Mouse (Mus musculus) neural tube, embryonic 14.5 days (tissue): ENCODE results near the gene Cryba2. TPM values are rescaled to one million over a fixed set of nuclear protein-coding genes. Genes with fewer than 3 reads are reported as not detected.

ENCODE experiments used
- ATAC-seq: fragments of 200-750 bp; cut with Nextera tagmentation; 2 replicates; pipeline ENCODE4 v1.8.0; 2017; ENCODE audit warnings: low read depth, mild to moderate bottlenecking, moderate TSS enrichment, moderate library complexity
- H3K27ac ChIP-seq: fragments of 300-500 bp; sonication (generic); 2 replicates; pipeline ENCODE4 v1.5.1; 2014; ENCODE audit warnings: low read depth, mild to moderate bottlenecking, control low read depth, low read length, moderate library complexity, mixed read lengths
- H3K27me3 ChIP-seq: fragments of 300-500 bp; sonication (generic); 2 replicates; pipeline ENCODE4 v1.6.1; 2014; ENCODE audit warnings: low read length; ENCODE audit not compliant: control insufficient read depth, insufficient read depth
- H3K36me3 ChIP-seq: fragments of 300-500 bp; sonication (generic); 2 replicates; pipeline ENCODE4 v1.6.1; 2014; ENCODE audit warnings: low read length, mixed read lengths; ENCODE audit not compliant: control insufficient read depth, insufficient read depth
- H3K4me1 ChIP-seq: fragments of 300-500 bp; sonication (generic); 2 replicates; pipeline ENCODE4 v1.6.1; 2014; ENCODE audit warnings: low read length; ENCODE audit not compliant: control insufficient read depth, insufficient read depth
- H3K4me2 ChIP-seq: fragments of 300-500 bp; sonication (generic); 2 replicates; pipeline ENCODE4 v1.6.1; 2014; ENCODE audit warnings: mild to moderate bottlenecking, low read depth, low read length, control low read depth
- H3K4me3 ChIP-seq: fragments of 300-500 bp; sonication (generic); 2 replicates; pipeline ENCODE4 v1.5.1; 2014; ENCODE audit warnings: low read depth, low read length, control low read depth, mixed read lengths
- H3K9ac ChIP-seq: fragments of 300-500 bp; sonication (generic); replicated peaks from 2 replicates; pipeline ENCODE4 v1.6.1; 2014; ENCODE audit warnings: low read depth, mild to moderate bottlenecking, control low read depth, low read length, mixed read lengths
- H3K9me3 ChIP-seq: fragments of 300-500 bp; sonication (generic); 2 replicates; pipeline ENCODE4 v1.6.1; 2016; ENCODE audit warnings: low read length; ENCODE audit not compliant: control insufficient read depth
- WGBS: fragments of 180-500 bp; shearing (Covaris S2); extraction: QIAGEN DNeasy Blood & Tissue Kit; methylation state at CpG from one replicate; pipeline ENCODE4 v1.1.7; 2014; 5-methylcytosine and 5-hydroxymethylcytosine counted together
- polyA plus RNA-seq: library from polyadenylated mRNA; unstranded; fragments of >200 nt; fragmentation: Nextera tagmentation; extraction: Ambion mirVana; gene quantifications from 2 replicates; pipeline ENCODE4 v1.2.1, GENCODE M21; 2014

Gene Cryba2
- polyA plus RNA-seq, 1 experiment from 2014 or later, result 1.7 TPM

GRCm38 (mm10) chr1:74915706-74916105 lies 22.8 kb upstream of the Cryba2 start:
- Histone ChIP-seq H3K4me3 (no peak overlapping the region), H3K4me2 (no peak overlapping the region), H3K27ac (no peak overlapping the region), H3K9ac (no peak overlapping the region), H3K27me3 (no peaks in the 10 kb centered on the region), H3K9me3 (no peaks in the 10 kb centered on the region), H3K4me1 (no peaks in the 10 kb centered on the region), H3K36me3 (no peaks in the 10 kb centered on the region)
- no peak for ATAC-seq
- WGBS, result 26% methylated on average over 13 of the region's 13 CpGs

GRCm38 (mm10) chr1:74902191-74902590 lies 9.2 kb upstream of the Cryba2 start:
- Histone ChIP-seq H3K4me1 (0 out of 2 replicates have a peak, but pooled peaks cover 6% of the 10 kb centered on the region), H3K27me3 (peaks cover 33% of the 10 kb centered on the region), H3K4me3 (no peak overlapping the region), H3K9me3 (no peaks in the 10 kb centered on the region), H3K36me3 (no peaks in the 10 kb centered on the region), H3K9ac (no peak overlapping the region), H3K4me2 (no peak overlapping the region), H3K27ac (no peak overlapping the region)
- 16% methylated on average over 6 of the region's 6 CpGs for WGBS
- no peak for ATAC-seq

- Histone ChIP-seq H3K4me1 (0 out of 2 replicates have a peak, but pooled peaks cover 6% of the 10 kb centered on the region), H3K9ac (no peak overlapping the region), H3K4me2 (no peak overlapping the region), H3K27me3 (peaks cover 36% of the 10 kb centered on the region), H3K4me3 (no peak overlapping the region), H3K36me3 (no peaks in the 10 kb centered on the region), H3K9me3 (no peaks in the 10 kb centered on the region), H3K27ac (no peak overlapping the region)
- 5% methylated on average over 3 of the region's 3 CpGs for WGBS
- ATAC-seq, result no peak
Observed at GRCm38 (mm10) chr1:74901686-74902085, 8.7 kb upstream of the Cryba2 start.

GRCm38 (mm10) chr1:74900341-74901285 lies 7.7 kb upstream of the Cryba2 start:
- no peaks in the 10 kb centered on the region for H3K36me3 ChIP-seq
- peaks cover 39% of the 10 kb centered on the region for H3K27me3 ChIP-seq
- H3K4me1 ChIP-seq, result 0 out of 2 replicates have a peak, but pooled peaks cover 6% of the 10 kb centered on the region
- WGBS, result 2% methylated on average over 61 of the region's 66 CpGs
- no peaks in the 10 kb centered on the region for H3K9me3 ChIP-seq
- H3K4me2 ChIP-seq, result peak overlapping the region; percentile 45
- peak overlapping the region; percentile 25 for H3K4me3 ChIP-seq
- ATAC-seq, result no peak; the same call in 1 of the 2 replicates
- no peak overlapping the region for H3K27ac ChIP-seq
- peak overlapping the region; percentile 32; the same call in 1 of the 2 replicates for H3K9ac ChIP-seq

- Histone ChIP-seq H3K4me1 (0 out of 2 replicates have a peak, but pooled peaks cover 6% of the 10 kb centered on the region), H3K27me3 (peaks cover 44% of the 10 kb centered on the region), H3K9me3 (no peaks in the 10 kb centered on the region), H3K9ac (no peak overlapping the region), H3K27ac (no peak overlapping the region), H3K4me3 (no peak overlapping the region), H3K36me3 (no peaks in the 10 kb centered on the region), H3K4me2 (no peak overlapping the region)
- 14% methylated on average over 7 of the region's 10 CpGs for WGBS
- no peak for ATAC-seq
Observed at GRCm38 (mm10) chr1:74898656-74899431, 5.9 kb upstream of the Cryba2 start.

GRCm38 (mm10) chr1:74897976-74898375 lies 5.0 kb upstream of the Cryba2 start:
- Histone ChIP-seq H3K4me3 (no peak overlapping the region), H3K36me3 (no peaks in the 10 kb centered on the region), H3K4me1 (0 out of 2 replicates have a peak, but pooled peaks cover 6% of the 10 kb centered on the region), H3K27ac (no peak overlapping the region), H3K9me3 (no peaks in the 10 kb centered on the region), H3K27me3 (peaks cover 43% of the 10 kb centered on the region), H3K4me2 (no peak overlapping the region), H3K9ac (no peak overlapping the region)
- WGBS, result 6% methylated on average over 7 of the region's 7 CpGs
- no peak for ATAC-seq

GRCm38 (mm10) chr1:74894966-74895365 lies 2.0 kb upstream of the Cryba2 start:
- Histone ChIP-seq H3K4me2 (no peak overlapping the region), H3K36me3 (no peaks in the 10 kb centered on the region), H3K4me3 (no peak overlapping the region), H3K9me3 (no peaks in the 10 kb centered on the region), H3K27ac (no peak overlapping the region), H3K9ac (no peak overlapping the region), H3K27me3 (peaks cover 60% of the 10 kb centered on the region), H3K4me1 (peaks cover 6% of the 10 kb centered on the region; the same call in 1 of the 2 replicates)
- 24% methylated on average over 4 of the region's 4 CpGs for WGBS
- 0 out of 2 replicates have a peak, but pooled peaks have one; percentile 35 for ATAC-seq

GRCm38 (mm10) chr1:74892351-74893133 lies 401 bp downstream of the Cryba2 start:
- ATAC-seq, result peak; percentile 23; the same call in 1 of the 2 replicates
- H3K27ac ChIP-seq, result no peak overlapping the region
- H3K4me3 ChIP-seq, result peak overlapping the region; percentile 20
- H3K9me3 ChIP-seq, result no peaks in the 10 kb centered on the region
- H3K9ac ChIP-seq, result no peak overlapping the region
- peak overlapping the region; percentile 39 for H3K4me2 ChIP-seq
- peaks cover 62% of the 10 kb centered on the region for H3K27me3 ChIP-seq
- no peaks in the 10 kb centered on the region for H3K36me3 ChIP-seq
- 1% methylated on average over 39 of the region's 39 CpGs for WGBS
- peaks cover 6% of the 10 kb centered on the region; the same call in 1 of the 2 replicates for H3K4me1 ChIP-seq
